Mouse (Mus musculus): ENCODE data around the gene Nr1h4. TPM values are rescaled to one million over a fixed set of nuclear protein-coding genes. Genes with fewer than 3 reads are reported as not detected.

Nr1h4 gene
- polyA plus RNA-seq, 1 experiment from 2014 or later = 1.2 TPM

DNA sequence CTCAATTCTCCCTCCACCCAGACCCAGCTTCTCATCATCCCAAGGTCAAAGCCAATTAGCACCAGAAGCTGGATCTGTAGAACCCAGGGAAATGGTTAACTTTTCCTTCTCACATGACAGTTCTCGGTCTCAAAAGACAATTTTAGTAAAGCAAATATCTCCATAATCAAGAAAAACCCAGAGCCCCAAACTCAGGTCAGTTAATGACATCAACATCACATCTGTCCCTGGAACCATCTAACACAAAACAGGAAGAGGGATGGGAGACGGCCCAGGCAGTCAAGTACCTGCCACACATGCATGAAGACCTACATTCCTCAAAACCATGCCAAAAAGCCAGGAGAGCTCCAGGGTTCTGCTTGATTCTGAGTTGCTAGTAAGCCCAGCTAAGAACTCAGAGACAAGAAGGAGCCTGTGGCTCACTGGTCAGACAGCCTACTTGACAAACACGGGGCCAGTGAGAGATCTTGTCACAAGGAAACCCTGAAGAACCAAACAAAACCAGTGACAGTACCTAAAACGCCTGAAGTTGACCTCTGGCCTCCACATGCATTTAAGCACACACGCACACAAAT, 30.3 kb downstream of the Nr1h4 start:
- 0 out of 2 replicates have a peak, but pooled peaks cover 4% of the 10 kb centered on the region for H3K4me1 ChIP-seq
- H3K27me3 ChIP-seq (replicated peaks) = no peaks in the 10 kb centered on the region
- H3K4me2 ChIP-seq = no peak overlapping the region
- H3K9me3 ChIP-seq = peaks cover 4% of the 10 kb centered on the region; the same call in 1 of the 2 replicates
- ATAC-seq (ENCODE audit: extremely low read depth, insufficient number of reproducible peaks, low FRiP score, low TSS enrichment) = no peak
- H3K9ac ChIP-seq = no peak overlapping the region
- WGBS = 64% methylated on average over 5 of the region's 5 CpGs
- H3K4me3 ChIP-seq = no peak overlapping the region
- H3K36me3 ChIP-seq = no peaks in the 10 kb centered on the region
- H3K27ac ChIP-seq (replicated peaks) = no peak overlapping the region

DNA sequence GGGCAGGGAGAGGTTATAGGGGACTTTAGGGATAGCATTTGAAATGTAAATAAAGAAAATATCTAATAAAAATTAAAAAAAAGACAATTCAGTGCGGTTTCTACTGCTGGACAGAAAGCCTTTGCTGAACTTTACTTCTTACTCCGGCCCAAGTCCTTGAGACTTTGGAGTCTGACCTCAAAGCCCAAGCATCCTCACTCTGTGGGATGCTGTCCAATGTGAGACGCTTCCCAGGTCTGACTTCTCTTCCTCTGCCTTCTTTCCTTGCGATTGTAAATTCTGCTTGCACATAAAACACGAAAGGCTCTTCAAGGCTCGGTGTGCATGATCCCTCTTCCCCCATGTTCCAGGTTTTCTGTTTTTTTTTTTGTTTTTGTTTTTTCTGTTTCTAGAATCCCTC, 31.5 kb downstream of the Nr1h4 start:
- Histone ChIP-seq H3K4me1 (0 out of 2 replicates have a peak, but pooled peaks cover 4% of the 10 kb centered on the region), H3K36me3 (no peaks in the 10 kb centered on the region), H3K4me3 (no peak overlapping the region), H3K9me3 (no peaks in the 10 kb centered on the region), H3K4me2 (no peak overlapping the region), H3K9ac (no peak overlapping the region), H3K27me3 (replicated peaks) (no peaks in the 10 kb centered on the region), H3K27ac (replicated peaks) (no peak overlapping the region)
- WGBS = 82% methylated on average over 6 of the region's 6 CpGs
- ATAC-seq (ENCODE audit: extremely low read depth, insufficient number of reproducible peaks, low FRiP score, low TSS enrichment) = no peak

DNA sequence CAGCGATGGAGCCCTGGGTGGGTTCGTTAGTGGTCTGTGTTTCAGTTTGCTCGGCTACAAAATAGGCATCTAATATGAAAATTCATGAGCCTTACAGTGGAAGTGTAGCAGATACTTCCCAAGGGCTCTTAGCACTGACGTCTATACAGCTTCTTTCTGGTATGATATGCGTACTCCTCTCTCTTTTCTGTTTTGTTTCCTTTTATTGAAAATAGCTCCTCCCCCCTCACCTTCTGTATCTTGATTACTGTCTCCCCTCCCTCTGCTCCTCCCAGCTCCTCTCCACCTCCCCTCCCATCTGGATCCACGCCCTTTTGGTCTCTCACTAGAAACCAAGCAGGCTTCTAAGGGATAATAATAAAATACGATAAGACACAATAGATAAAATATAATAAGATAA, 37.8 kb downstream of the Nr1h4 start:
- Histone ChIP-seq H3K9ac (no peak overlapping the region), H3K36me3 (no peaks in the 10 kb centered on the region), H3K27me3 (replicated peaks) (no peaks in the 10 kb centered on the region), H3K27ac (replicated peaks) (no peak overlapping the region), H3K4me3 (no peak overlapping the region), H3K9me3 (no peaks in the 10 kb centered on the region), H3K4me2 (no peak overlapping the region), H3K4me1 (no peaks in the 10 kb centered on the region)
- ATAC-seq (ENCODE audit: extremely low read depth, insufficient number of reproducible peaks, low FRiP score, low TSS enrichment) = no peak
- WGBS = 76% methylated on average over 7 of the region's 7 CpGs

DNA sequence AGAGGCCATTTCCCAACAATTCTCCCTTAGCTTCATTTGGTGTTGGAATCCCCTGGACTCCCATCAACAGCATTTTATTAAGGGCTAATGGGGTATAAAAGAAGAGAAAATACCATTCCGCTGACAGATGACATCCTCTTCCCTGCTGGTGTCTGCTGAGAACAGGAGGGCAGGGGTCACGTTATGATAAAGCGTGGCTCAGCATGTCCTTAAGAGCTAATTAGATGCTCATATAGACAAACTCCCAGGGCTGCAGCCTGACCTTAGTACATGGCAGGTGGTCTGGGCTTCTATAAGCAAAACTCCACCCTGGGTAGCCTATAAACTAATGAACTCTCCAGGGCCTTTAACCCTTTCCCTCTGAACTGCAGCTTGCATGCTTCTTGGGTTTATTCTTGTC, 42.1 kb downstream of the Nr1h4 start:
- H3K27ac ChIP-seq (replicated peaks) = no peak overlapping the region
- no peaks in the 10 kb centered on the region for H3K36me3 ChIP-seq
- no peak overlapping the region for H3K4me3 ChIP-seq
- no peak overlapping the region for H3K4me2 ChIP-seq
- ATAC-seq (ENCODE audit: extremely low read depth, insufficient number of reproducible peaks, low FRiP score, low TSS enrichment) = no peak
- no peak overlapping the region for H3K9ac ChIP-seq
- H3K4me1 ChIP-seq = no peaks in the 10 kb centered on the region
- no peaks in the 10 kb centered on the region for H3K9me3 ChIP-seq
- WGBS = 53% methylated on average over 3 of the region's 3 CpGs
- H3K27me3 ChIP-seq (replicated peaks) = no peaks in the 10 kb centered on the region

DNA sequence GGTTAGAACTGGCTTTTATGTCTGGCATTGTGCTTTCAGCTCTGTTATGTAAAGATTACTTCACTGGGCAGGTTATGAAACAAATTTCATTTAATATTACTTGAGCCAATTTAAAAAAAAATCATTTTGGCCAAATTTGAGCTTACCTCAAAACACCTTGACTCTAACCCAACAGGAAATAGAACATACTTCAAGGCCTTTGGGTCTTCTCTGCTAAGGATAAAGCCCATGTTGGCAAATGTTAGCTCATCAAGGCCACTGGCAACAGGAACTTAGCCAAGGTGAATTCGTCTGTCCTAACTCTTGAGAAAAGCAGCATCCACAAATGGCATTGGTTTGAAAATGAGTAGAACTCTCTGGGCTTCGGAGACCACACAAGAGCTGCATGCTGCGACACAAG, 43.1 kb downstream of the Nr1h4 start:
- 87% methylated on average over 3 of the region's 3 CpGs for whole genome bisulfite sequencing
- ATAC-seq (ENCODE audit: extremely low read depth, insufficient number of reproducible peaks, low FRiP score, low TSS enrichment) = no peak
- Histone ChIP-seq H3K27ac (replicated peaks) (no peak overlapping the region), H3K4me3 (no peak overlapping the region), H3K36me3 (no peaks in the 10 kb centered on the region), H3K9ac (no peak overlapping the region), H3K9me3 (no peaks in the 10 kb centered on the region), H3K4me1 (no peaks in the 10 kb centered on the region), H3K27me3 (replicated peaks) (no peaks in the 10 kb centered on the region), H3K4me2 (no peak overlapping the region)

DNA sequence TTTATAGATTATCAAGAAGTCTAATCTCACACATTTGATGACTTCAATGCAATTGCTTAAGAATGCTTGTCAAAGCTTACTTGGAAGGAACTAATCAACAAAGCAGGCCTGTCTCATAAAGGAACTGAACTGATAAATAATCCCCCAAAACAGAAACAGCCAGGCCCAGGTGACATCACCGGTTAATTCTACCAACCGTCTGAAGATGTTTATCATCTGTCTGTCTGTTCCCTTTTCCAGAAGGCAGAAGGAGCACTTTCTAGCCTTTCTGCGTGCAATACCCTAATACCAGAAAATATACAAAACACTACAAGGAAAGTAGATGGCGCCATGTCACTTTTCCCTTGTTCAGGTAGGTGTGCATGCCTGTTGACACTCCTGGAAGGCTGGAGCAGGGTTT, 43.9 kb downstream of the Nr1h4 start:
- Histone ChIP-seq H3K9ac (no peak overlapping the region), H3K27ac (replicated peaks) (no peak overlapping the region), H3K9me3 (no peaks in the 10 kb centered on the region), H3K4me1 (0 out of 2 replicates have a peak, but pooled peaks cover 3% of the 10 kb centered on the region), H3K27me3 (replicated peaks) (no peaks in the 10 kb centered on the region), H3K4me2 (no peak overlapping the region), H3K4me3 (no peak overlapping the region), H3K36me3 (no peaks in the 10 kb centered on the region)
- ATAC-seq (ENCODE audit: extremely low read depth, insufficient number of reproducible peaks, low FRiP score, low TSS enrichment) = no peak
- 73% methylated on average over 4 of the region's 4 CpGs for WGBS

DNA sequence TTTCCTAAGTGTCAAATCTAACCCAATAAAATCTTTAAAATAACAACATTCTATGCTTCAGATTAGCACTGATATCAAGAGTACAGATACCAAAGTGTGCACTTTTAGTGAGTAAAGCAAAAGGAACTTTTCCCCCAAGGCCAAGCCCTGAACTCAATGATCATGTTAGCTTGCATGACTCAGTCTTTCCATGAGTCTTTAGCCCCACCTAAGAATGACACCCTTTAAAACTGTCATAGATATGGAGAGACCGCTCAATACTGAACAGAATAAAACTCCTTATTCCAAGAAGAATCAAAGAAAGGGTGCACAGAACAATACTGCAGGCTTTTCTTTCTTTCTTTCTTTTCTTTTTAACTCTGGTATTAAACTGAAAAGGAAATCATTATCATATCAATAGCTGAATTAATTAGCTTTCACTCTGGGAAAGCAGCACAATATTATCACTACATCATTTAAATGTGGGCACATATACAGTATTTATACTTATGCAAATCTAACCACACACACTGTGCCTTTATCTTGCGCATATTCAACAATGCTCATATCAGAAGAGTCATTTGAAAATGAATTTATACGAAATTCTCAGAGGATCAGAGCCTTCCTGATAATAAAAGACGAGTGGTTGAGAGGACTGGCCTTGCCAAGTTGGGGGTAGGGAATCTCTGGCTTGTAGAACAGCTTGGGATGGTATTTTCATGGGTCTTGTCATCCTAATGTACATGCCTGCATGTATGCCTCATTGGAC, 46.2 kb downstream of the Nr1h4 start:
- Histone ChIP-seq H3K9ac (no peak overlapping the region), H3K36me3 (no peaks in the 10 kb centered on the region), H3K27ac (replicated peaks) (no peak overlapping the region), H3K9me3 (no peaks in the 10 kb centered on the region), H3K4me2 (no peak overlapping the region), H3K27me3 (replicated peaks) (no peaks in the 10 kb centered on the region), H3K4me1 (0 out of 2 replicates have a peak, but pooled peaks cover 3% of the 10 kb centered on the region), H3K4me3 (no peak overlapping the region)
- WGBS = 55% methylated on average over 4 of the region's 4 CpGs
- ATAC-seq (ENCODE audit: extremely low read depth, insufficient number of reproducible peaks, low FRiP score, low TSS enrichment) = no peak

DNA sequence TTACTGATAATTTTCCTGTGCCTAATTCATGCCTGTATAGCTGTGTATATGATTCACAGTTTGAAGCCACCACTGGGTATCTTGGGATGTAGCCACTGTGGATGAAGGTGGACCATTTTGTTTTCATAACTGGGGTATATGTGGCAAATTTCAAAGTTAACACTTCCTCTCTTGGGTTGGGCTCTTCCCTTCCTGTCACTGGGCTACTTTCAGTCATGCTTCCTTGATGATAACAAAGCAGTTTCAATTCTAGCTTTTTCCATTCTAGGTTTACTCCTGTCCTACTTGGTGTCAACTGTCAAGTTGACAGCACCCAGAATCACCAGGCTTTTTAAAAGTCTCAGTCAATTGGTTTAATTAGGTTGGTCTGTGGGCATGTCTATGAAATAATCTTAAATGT, 48.5 kb downstream of the Nr1h4 start:
- Histone ChIP-seq H3K9ac (no peak overlapping the region), H3K27ac (replicated peaks) (no peak overlapping the region), H3K4me3 (no peak overlapping the region), H3K27me3 (replicated peaks) (no peaks in the 10 kb centered on the region), H3K4me2 (no peak overlapping the region), H3K4me1 (0 out of 2 replicates have a peak, but pooled peaks cover 3% of the 10 kb centered on the region), H3K9me3 (no peaks in the 10 kb centered on the region), H3K36me3 (no peaks in the 10 kb centered on the region)
- no peak for ATAC-seq (ENCODE audit: extremely low read depth, insufficient number of reproducible peaks, low FRiP score, low TSS enrichment)

DNA sequence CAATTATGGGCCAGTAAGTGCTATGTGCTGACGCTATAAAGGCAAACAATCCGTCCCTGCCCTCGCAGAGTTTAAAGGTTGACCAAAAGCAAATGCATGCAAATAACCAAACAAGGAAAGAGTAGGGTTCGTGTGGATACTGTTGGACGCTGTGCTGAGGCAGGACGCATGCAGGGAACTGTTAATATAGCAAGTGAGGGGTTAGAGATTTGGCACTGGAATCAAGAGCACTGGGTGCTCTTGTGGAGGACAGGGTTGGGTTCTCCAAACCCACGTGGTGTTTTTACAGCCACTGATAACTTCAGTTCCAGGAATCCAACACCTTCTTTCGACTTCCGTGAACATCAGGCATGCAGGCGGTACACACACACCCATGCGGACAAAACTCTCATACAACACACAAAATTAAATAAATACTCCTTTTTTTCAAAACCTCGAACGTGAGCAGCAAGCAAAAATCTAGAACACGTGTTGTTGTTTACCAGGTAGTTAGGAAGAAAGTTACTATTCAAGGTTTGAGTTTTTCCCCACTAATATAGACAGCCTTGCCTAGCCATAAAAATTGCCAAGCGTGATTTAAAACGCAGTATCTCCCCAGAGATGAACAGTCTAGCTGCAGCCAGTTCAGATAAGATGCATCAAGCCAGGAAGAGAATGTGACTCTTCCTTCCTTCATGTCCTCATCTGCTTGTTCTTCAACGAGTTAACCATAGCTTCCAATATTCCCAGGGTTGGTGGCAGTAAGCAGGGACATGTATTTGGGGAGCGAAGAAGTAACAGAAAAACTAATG, 49.4 kb downstream of the Nr1h4 start:
- H3K9me3 ChIP-seq = no peaks in the 10 kb centered on the region
- no peak for ATAC-seq (ENCODE audit: extremely low read depth, insufficient number of reproducible peaks, low FRiP score, low TSS enrichment)
- H3K4me3 ChIP-seq = no peak overlapping the region
- WGBS = 70% methylated on average over 18 of the region's 18 CpGs
- 0 out of 2 replicates have a peak, but pooled peaks cover 3% of the 10 kb centered on the region for H3K4me1 ChIP-seq
- H3K4me2 ChIP-seq = no peak overlapping the region
- no peak overlapping the region for H3K27ac ChIP-seq (replicated peaks)
- H3K27me3 ChIP-seq (replicated peaks) = no peaks in the 10 kb centered on the region
- H3K36me3 ChIP-seq = no peaks in the 10 kb centered on the region
- no peak overlapping the region for H3K9ac ChIP-seq

DNA sequence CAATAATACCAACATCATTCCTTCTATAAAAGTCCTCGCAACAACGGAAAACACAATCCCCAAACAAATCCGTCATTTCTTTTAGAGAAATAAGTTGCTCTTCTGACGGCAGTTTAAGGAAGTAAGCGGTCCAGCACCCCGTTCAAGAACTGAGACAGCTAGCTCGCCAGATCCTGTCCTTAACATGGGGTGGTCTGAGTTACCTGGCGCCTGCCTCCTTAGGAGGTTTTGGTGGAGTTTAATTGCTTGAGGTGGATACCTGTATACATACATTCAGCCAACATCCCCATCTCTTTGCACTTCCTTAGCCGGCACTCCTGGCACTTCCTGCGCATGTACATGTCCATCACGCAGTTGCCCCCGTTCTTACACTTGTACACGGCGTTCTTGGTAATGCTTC, 50.3 kb downstream of the Nr1h4 start:
- Histone ChIP-seq H3K4me2 (no peak overlapping the region), H3K27ac (replicated peaks) (no peak overlapping the region), H3K36me3 (no peaks in the 10 kb centered on the region), H3K9ac (no peak overlapping the region), H3K4me3 (no peak overlapping the region), H3K4me1 (0 out of 2 replicates have a peak, but pooled peaks cover 3% of the 10 kb centered on the region), H3K27me3 (replicated peaks) (no peaks in the 10 kb centered on the region), H3K9me3 (no peaks in the 10 kb centered on the region)
- no peak for ATAC-seq (ENCODE audit: extremely low read depth, insufficient number of reproducible peaks, low FRiP score, low TSS enrichment)
- 89% methylated on average over 14 of the region's 14 CpGs for WGBS

DNA sequence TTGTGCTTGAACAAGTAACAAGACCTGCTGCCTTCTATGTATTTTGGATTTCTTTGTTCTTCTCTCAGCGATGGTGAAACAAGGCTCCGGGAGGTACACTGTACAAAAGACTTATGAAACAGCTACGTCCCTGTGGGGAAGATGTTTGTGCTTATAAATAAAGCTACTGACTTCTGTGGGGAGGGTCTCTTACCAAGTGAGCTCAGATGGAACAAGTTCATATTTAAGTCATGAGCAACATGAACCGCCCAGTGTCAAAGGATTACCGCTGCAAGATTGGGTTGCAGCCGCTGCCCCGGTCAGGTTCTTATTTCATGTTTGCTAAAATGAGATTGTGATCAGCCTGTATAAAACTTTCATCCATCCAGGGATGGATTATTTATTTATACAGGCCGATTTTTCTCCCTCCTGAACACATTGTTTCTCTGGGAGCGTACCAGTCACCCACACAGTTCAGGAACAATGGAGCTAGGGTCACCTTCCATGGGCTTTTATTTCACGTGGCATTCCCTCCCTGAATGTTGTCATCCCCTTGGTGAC, 51.2 kb downstream of the Nr1h4 start:
- Histone ChIP-seq H3K4me1 (0 out of 2 replicates have a peak, but pooled peaks cover 3% of the 10 kb centered on the region), H3K9ac (no peak overlapping the region), H3K36me3 (no peaks in the 10 kb centered on the region), H3K27ac (replicated peaks) (no peak overlapping the region), H3K9me3 (no peaks in the 10 kb centered on the region), H3K4me3 (no peak overlapping the region), H3K27me3 (replicated peaks) (no peaks in the 10 kb centered on the region), H3K4me2 (no peak overlapping the region)
- WGBS = 83% methylated on average over 10 of the region's 10 CpGs
- no peak for ATAC-seq (ENCODE audit: extremely low read depth, insufficient number of reproducible peaks, low FRiP score, low TSS enrichment)

Data from heart, embryonic 13.5 days (tissue).